Mouse (Mus musculus) myocyte (in vitro differentiated cells): Measurements from ENCODE around the gene Gnaq. TPM values are rescaled to one million over a fixed set of nuclear protein-coding genes. Genes with fewer than 3 reads are reported as not detected.

Experiments
- H3K27me3 ChIP-seq: one replicate; pipeline ENCODE4 v1.6.1; 2011; ENCODE audit not compliant: control insufficient read depth, insufficient read depth, insufficient read length
- H3K36me3 ChIP-seq: one replicate; pipeline ENCODE4 v1.6.1; 2011; ENCODE audit not compliant: control insufficient read depth, insufficient read depth
- H3K4me2 ChIP-seq: one replicate; pipeline ENCODE4 v1.6.1; 2011; ENCODE audit warnings: low read depth, control low read depth
- H3K4me3 ChIP-seq: one replicate; pipeline ENCODE4 v1.5.1; 2011; ENCODE audit warnings: mild to moderate bottlenecking, control low read depth, moderate library complexity
- H3K79me2 ChIP-seq: one replicate; pipeline ENCODE4 v1.6.1; 2011; ENCODE audit not compliant: control insufficient read depth, insufficient read depth
- H3ac ChIP-seq: one replicate; pipeline ENCODE4 v1.6.1; 2011; ENCODE audit not compliant: control insufficient read depth, insufficient read length
- CEBPB ChIP-seq: IDR thresholded peaks from 2 replicates; pipeline ENCODE4 v1.6.1; 2011; ENCODE audit warnings: mild to moderate bottlenecking, moderate library complexity; ENCODE audit not compliant: poor library complexity, insufficient read depth, severe bottlenecking
- E2F4 ChIP-seq: IDR thresholded peaks from one replicate; pipeline ENCODE4 v1.6.1; 2011; ENCODE audit warnings: mild to moderate bottlenecking, control low read depth, moderate library complexity; ENCODE audit not compliant: insufficient read depth
- MAX ChIP-seq: IDR thresholded peaks from one replicate; pipeline ENCODE4 v1.6.1; 2011; ENCODE audit warnings: low read depth, mild to moderate bottlenecking, control low read depth
- MYOD1 ChIP-seq, 3 experiments: IDR thresholded peaks; one replicate each; pipeline ENCODE4 v1.6.1; 2011; ENCODE audit warnings: control low read depth in 2 of 3, low read depth in 2 of 3, mild to moderate bottlenecking in 2 of 3, moderate library complexity in 1 of 3; ENCODE audit not compliant: insufficient read length in 2 of 3, control insufficient read depth in 1 of 3
- MYOG ChIP-seq, 3 experiments: IDR thresholded peaks; one replicate each; pipeline ENCODE4 v1.6.1; 2011; ENCODE audit warnings: control low read depth in 2 of 3, low read depth in 2 of 3, mild to moderate bottlenecking in 2 of 3; ENCODE audit not compliant: insufficient read length in 2 of 3, control insufficient read depth in 1 of 3, insufficient read depth in 1 of 3
- POLR2A ChIP-seq: IDR thresholded peaks from one replicate; pipeline ENCODE4 v1.6.1; 2011; ENCODE audit warnings: low read depth, mild to moderate bottlenecking, control low read depth, moderate library complexity; ENCODE audit not compliant: insufficient read length
- POLR2AphosphoS2 ChIP-seq: IDR thresholded peaks from one replicate; pipeline ENCODE4 v1.6.1; 2011; ENCODE audit warnings: low read depth, control low read depth; ENCODE audit not compliant: insufficient read length
- REST ChIP-seq: IDR thresholded peaks from one replicate; pipeline ENCODE4 v1.6.1; 2011; ENCODE audit warnings: mild to moderate bottlenecking, control low read depth, moderate library complexity; ENCODE audit not compliant: insufficient read depth, insufficient read length
- SRF ChIP-seq: IDR thresholded peaks from one replicate; pipeline ENCODE4 v1.6.1; 2011; ENCODE audit warnings: low read depth; ENCODE audit not compliant: control insufficient read depth, insufficient read length
- TCF12 ChIP-seq: IDR thresholded peaks from one replicate; pipeline ENCODE4 v1.6.1; 2011; ENCODE audit warnings: mild to moderate bottlenecking, control low read depth; ENCODE audit not compliant: poor library complexity, insufficient read depth, severe bottlenecking
- TCF3 ChIP-seq: IDR thresholded peaks from one replicate; pipeline ENCODE4 v1.6.1; 2011; ENCODE audit warnings: low read depth, control low read depth; ENCODE audit not compliant: insufficient read length
- USF1 ChIP-seq: IDR thresholded peaks from one replicate; pipeline ENCODE4 v1.6.1; 2011; ENCODE audit warnings: low read depth, mild to moderate bottlenecking, control low read depth, moderate library complexity
- polyA plus RNA-seq: library from polyadenylated mRNA; unstranded; fragments of >200 nt; fragmentation: generic; extraction: Trizol; gene quantifications from one replicate; pipeline ENCODE4 v1.2.1, GENCODE M21; 2012; ENCODE audit warnings: missing spikeins

Gnaq gene
- polyA plus RNA-seq, 1 experiment, result 8.3 TPM

GRCm38 (mm10) chr19:16087391-16087790 lies 45.2 kb upstream of the Gnaq start:
- Histone ChIP-seq H3K36me3 (no peaks in the 10 kb centered on the region), H3K27me3 (no peaks in the 10 kb centered on the region), H3ac (no peak overlapping the region), H3K4me2 (no peak overlapping the region), H3K79me2 (no peaks in the 10 kb centered on the region), H3K4me3 (no peak overlapping the region)
- TF ChIP-seq SRF (no peak), TCF3 (no peak), CEBPB (no peak), MYOD1 (IDR thresholded peaks at IDR 0.05; ENCODE audit: control insufficient read depth in 1 of 3, insufficient read length in 2 of 3, low read depth in 2 of 3) (no peak), POLR2AphosphoS2 (no peak), POLR2A (no peak), MYOG (IDR thresholded peaks at IDR 0.05; ENCODE audit: control insufficient read depth in 1 of 3, insufficient read depth in 1 of 3, insufficient read length in 2 of 3, low read depth in 2 of 3) (no peak), E2F4 (no peak)

DNA sequence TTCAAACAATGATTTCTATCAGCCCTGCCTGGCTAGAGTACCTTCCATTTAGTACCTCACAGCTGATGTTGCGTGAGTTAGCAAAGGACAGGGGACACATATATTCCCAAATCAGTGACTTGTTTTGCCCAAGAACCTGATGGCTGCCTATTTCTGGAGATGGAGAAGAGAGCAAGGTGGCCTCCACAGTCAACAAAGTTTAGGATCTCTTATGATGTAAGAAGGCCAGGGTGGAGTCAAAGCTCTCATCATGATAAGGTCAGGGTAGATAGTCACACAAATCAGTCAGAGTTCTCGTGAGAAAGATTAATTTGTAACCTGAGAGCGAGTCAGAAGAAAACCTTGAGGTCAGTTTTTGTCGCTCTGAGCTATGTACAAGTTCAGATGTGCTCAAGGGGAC lies 39.0 kb upstream of the Gnaq start:
- H3K36me3 ChIP-seq, result no peaks in the 10 kb centered on the region
- no peak for TF ChIP-seq CEBPB
- no peak for TF ChIP-seq POLR2A
- TF ChIP-seq MYOG (IDR thresholded peaks at IDR 0.05; ENCODE audit: control insufficient read depth in 1 of 3, insufficient read depth in 1 of 3, insufficient read length in 2 of 3, low read depth in 2 of 3), result no peak
- TF ChIP-seq USF1, result no peak
- no peak for TF ChIP-seq E2F4
- no peak for TF ChIP-seq MYOD1 (IDR thresholded peaks at IDR 0.05; ENCODE audit: control insufficient read depth in 1 of 3, insufficient read length in 2 of 3, low read depth in 2 of 3)
- no peaks in the 10 kb centered on the region for H3K79me2 ChIP-seq
- no peak overlapping the region for H3ac ChIP-seq
- no peaks in the 10 kb centered on the region for H3K27me3 ChIP-seq
- H3K4me3 ChIP-seq, result no peak overlapping the region
- no peak overlapping the region for H3K4me2 ChIP-seq

DNA sequence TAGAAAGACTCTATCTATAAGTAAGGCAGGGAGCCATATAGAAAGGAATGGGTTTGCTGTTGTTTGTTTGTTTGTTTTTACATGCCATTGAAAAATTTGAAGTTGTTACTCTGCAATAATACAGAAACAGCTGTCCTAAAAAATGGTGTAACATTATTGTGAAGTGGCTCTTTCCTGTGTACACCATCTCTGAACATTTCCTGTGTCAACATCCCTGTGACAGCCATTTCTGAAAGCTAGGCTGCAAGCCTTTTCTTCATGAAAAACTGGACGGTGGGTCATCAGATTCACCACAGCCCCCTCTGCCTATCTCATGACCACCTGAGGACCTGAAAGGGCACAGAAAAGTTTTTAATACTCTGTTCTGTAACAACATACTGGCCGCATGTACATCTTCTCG lies 22.7 kb upstream of the Gnaq start:
- Histone ChIP-seq H3ac (no peak overlapping the region), H3K4me2 (no peak overlapping the region), H3K36me3 (no peaks in the 10 kb centered on the region), H3K27me3 (no peaks in the 10 kb centered on the region), H3K79me2 (no peaks in the 10 kb centered on the region), H3K4me3 (no peak overlapping the region)
- no peak for TF ChIP-seq REST

GRCm38 (mm10) chr19:16110670-16111069 lies 22.0 kb upstream of the Gnaq start:
- Histone ChIP-seq H3K4me2 (no peak overlapping the region), H3K36me3 (no peaks in the 10 kb centered on the region), H3K79me2 (no peaks in the 10 kb centered on the region), H3K27me3 (no peaks in the 10 kb centered on the region), H3ac (no peak overlapping the region), H3K4me3 (no peak overlapping the region)
- no peak for TF ChIP-seq MYOG (IDR thresholded peaks at IDR 0.05; ENCODE audit: control insufficient read depth in 1 of 3, insufficient read depth in 1 of 3, insufficient read length in 2 of 3, low read depth in 2 of 3)

DNA sequence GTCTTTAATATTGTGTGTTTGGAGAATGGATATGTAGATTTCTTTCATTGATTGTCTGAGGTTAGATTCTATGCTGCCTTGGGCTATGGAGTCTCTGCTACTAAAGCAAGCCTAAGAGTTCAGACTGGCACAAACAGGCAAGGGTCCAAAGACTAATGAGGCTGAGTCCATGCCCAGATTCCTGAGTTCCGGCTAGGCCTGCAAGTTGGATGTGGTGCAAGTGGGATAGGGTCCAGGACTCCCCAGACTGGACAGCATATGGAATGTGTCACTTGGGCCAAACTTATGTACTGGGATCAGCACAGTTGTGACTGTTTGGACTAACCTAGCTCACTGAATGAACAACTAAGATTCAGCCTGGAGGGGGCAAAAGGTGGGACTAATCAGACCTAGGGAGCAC lies 19.3 kb upstream of the Gnaq start:
- TF ChIP-seq USF1 (no peak), E2F4 (no peak), MYOD1 (IDR thresholded peaks at IDR 0.05; ENCODE audit: control insufficient read depth in 1 of 3, insufficient read length in 2 of 3, low read depth in 2 of 3) (no peak), POLR2A (no peak), MAX (no peak), REST (no peak)
- H3ac ChIP-seq, result no peak overlapping the region
- H3K4me3 ChIP-seq, result no peak overlapping the region
- no peaks in the 10 kb centered on the region for H3K79me2 ChIP-seq
- H3K27me3 ChIP-seq, result no peaks in the 10 kb centered on the region
- H3K36me3 ChIP-seq, result no peaks in the 10 kb centered on the region
- no peak overlapping the region for H3K4me2 ChIP-seq

DNA sequence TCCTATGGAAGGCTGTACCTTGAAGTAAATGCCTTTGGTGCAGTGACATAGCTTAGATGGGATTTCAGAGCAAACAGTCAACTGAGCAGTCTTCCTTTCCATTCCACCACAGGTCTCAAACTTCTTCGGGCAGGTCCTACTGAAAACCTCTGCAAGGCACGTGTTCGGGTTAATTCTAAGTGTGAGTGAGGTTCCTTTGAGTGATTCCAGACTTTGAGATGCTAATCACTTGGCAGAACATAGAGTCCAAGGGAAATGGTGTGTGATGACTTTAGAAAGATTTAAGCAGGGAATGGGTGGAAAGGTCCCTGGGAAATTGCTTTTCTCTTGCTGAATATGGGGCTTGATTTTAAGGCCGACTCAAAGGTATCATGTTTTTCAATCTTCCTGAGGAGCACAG lies 14.2 kb upstream of the Gnaq start:
- Histone ChIP-seq H3K36me3 (no peaks in the 10 kb centered on the region), H3K79me2 (no peaks in the 10 kb centered on the region)
- TF ChIP-seq POLR2A, result no peak
- no peak for TF ChIP-seq SRF
- no peak for TF ChIP-seq MYOD1 (IDR thresholded peaks at IDR 0.05; ENCODE audit: control insufficient read depth in 1 of 3, insufficient read length in 2 of 3, low read depth in 2 of 3)
- no peak for TF ChIP-seq CEBPB
- TF ChIP-seq TCF12, result no peak
- no peak for TF ChIP-seq MYOG (IDR thresholded peaks at IDR 0.05; ENCODE audit: control insufficient read depth in 1 of 3, insufficient read depth in 1 of 3, insufficient read length in 2 of 3, low read depth in 2 of 3)
- no peak for TF ChIP-seq POLR2AphosphoS2
- no peak for TF ChIP-seq E2F4
- no peak for TF ChIP-seq TCF3
- no peak for TF ChIP-seq USF1
- TF ChIP-seq MAX, result no peak
- no peak for TF ChIP-seq REST

More for the DNA sequence above, 14.2 kb upstream of the Gnaq start:
- Histone ChIP-seq H3K4me3 (no peak overlapping the region), H3K4me2 (no peak overlapping the region), H3ac (no peak overlapping the region), H3K27me3 (no peaks in the 10 kb centered on the region)
